Mouse (Mus musculus) testis, adult 2 months (tissue): Measurements from ENCODE around the gene Kif3a.

Experiments used
- CTCF ChIP-seq: fragments of 200-500 bp; IDR thresholded peaks from 2 replicates; pipeline ENCODE4 v1.5.1; 2012; ENCODE audit warnings: low read depth, mild to moderate bottlenecking, inconsistent platforms, low read length, moderate library complexity; ENCODE audit not compliant: control insufficient read depth, insufficient read depth, insufficient replicate concordance
- POLR2A ChIP-seq: fragments of 200-500 bp; IDR thresholded peaks from 2 replicates; pipeline ENCODE4 v1.6.1; 2012; ENCODE audit warnings: low read depth, mild to moderate bottlenecking, inconsistent platforms, low read length, moderate library complexity; ENCODE audit not compliant: control insufficient read depth

GRCm38 (mm10) chr11:53551754-53552153 lies 15.4 kb upstream of the Kif3a start:
- no peak for TF ChIP-seq CTCF
- no peak for TF ChIP-seq POLR2A
